Mouse (Mus musculus): Measurements from ENCODE around the gene Pip4k2b.

- TF ChIP-seq CTCF (IDR thresholded peaks at IDR 0.05; ENCODE audit: low read depth) = no peak
- no peak for TF ChIP-seq EP300 (optimal IDR thresholded peaks at IDR 0.05)
Observed at GRCm38 (mm10) chr11:97671177-97671527, 73.4 kb downstream of the Pip4k2b start.
